Mouse (Mus musculus): ENCODE data around the gene Tomm40.

Gene Tomm40

GRCm38 (mm10) chr7:19685374-19685773, 29.9 kb downstream of the Tomm40 start:
- no peak for DNase-seq

GRCm38 (mm10) chr7:19683771-19684201, 31.5 kb downstream of the Tomm40 start:
- DNase-seq = no peak

GRCm38 (mm10) chr7:19682979-19683378, 32.3 kb downstream of the Tomm40 start:
- DNase-seq = no peak

DNA sequence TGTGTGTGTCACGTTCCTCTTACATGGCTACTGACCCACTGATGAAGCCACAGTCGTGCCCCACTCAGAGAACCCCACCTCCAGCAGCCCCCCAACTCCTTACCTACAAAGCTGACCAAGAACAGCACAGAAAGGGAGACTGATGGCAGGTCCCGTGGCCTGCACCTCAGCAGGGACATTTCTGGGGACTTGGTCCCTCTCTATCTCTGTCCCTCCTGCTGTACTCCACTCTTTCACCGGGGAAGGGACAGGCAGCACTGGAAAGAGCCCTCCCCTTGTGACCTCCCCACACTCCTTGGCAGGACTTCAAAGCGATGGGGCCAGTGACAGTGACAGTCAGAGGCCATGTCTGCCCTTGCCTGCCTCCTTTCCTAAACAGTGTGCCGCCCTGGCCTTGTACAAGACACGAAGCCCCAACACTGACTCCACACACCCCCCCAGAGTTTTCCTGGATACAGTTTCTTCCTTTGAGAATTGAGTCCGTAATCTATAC, 34.0 kb downstream of the Tomm40 start, which contains the start of the genes Gm44805 and Apoc4:
TSS of gene Gm44805 (minus strand) at position 222 of the 493 bp plus-strand sequence.
TSS of gene Apoc4 (minus strand) at position 278 of the 493 bp plus-strand sequence.
- no peak for DNase-seq

- DNase-seq = no peak
Observed at GRCm38 (mm10) chr7:19680702-19681101, 34.5 kb downstream of the Tomm40 start.

- DNase-seq = no peak
Observed at GRCm38 (mm10) chr7:19678901-19679300, 36.3 kb downstream of the Tomm40 start.

- no peak for DNase-seq
Observed at GRCm38 (mm10) chr7:19677872-19678271, 37.4 kb downstream of the Tomm40 start, which contains the start of gene Apoc2. Gene Apoc2 (minus strand): TSS chr7:19677941.

DNA sequence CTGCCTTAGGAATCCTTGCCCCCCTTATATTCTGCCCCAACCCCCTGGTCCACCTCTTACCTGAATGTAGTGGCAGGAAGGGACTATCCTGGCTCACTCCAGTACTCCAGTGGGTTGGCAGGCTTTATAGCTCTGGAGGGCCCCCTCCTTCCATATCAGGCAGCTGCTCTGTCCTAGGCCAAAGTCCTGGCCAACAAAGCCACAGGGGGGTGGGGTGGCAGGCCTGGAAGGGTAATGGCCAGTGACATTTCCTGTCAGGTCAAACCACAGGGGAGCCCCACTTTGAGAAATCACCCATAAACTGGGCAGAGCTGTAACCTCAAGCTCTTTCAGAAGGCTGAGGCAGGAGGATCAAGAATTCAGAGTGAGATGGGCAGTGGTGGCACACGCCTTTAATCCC, 38.6 kb downstream of the Tomm40 start:
- no peak for DNase-seq

- no peak for DNase-seq
Observed at GRCm38 (mm10) chr7:19675824-19676223, 39.4 kb downstream of the Tomm40 start.

GRCm38 (mm10) chr7:19673083-19673699, 42.0 kb downstream of the Tomm40 start:
- DNase-seq = peak in 1 of 2 experiments; percentile 8

- no peak for DNase-seq
Observed at GRCm38 (mm10) chr7:19671511-19671910, 43.7 kb downstream of the Tomm40 start.

DNA sequence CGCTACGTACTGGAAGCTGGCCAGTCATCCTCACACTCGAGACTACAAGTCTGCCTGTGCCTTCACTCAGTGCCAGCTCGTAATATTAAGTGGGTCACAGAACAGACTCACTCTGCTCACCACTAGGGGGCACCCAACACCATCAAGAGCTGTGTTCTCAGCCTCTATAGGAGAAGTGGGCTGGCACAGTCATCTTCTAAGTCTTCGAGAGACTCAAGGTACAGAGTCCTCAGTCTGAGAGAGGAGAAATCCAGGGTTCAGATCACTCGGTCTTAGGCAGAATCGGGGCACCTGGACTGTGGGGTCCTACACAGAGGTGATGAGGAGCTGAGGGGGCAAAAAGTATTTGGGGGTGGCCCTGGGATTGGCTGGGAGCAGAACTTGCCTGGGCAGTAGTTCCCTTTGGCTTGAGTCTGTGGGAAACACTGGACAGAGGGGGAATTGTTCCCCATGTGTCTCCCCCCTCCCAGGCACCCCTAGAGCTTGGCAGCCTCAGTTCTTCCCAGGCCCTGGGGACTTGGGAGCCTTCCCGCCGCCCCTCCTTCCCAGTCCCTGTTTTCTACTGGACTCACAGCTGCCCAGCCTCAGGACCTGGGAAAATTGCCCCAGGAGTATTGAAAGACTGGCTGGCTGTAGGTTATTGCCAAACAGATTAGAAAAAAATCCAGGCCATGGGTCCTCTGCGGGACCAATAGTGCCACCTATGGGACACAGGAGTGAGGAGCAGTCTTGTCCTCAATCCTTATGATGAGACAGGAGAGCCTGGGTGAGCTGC, 46.1 kb downstream of the Tomm40 start:
- DNase-seq = peak; percentile 89 to 96

DNA sequence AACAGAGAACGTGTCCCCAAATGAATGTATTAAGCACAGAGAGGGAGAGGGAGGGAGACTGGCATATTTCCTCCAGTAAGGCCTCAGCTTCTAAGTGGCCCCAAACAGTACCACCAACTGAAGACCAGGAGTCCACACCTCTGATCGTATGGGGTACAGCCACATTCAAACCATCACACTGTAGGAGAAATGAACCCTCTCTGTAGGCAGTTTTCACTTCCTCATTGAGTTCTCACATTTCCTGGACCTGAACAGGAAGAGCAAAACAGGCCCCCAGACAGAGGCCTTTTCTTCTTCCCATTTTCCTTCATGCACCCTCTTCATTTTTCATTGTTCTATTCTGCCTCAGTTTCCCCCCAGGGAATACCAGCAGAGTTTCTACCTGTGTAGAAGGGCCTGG, 47.8 kb downstream of the Tomm40 start:
- no peak for DNase-seq

GRCm38 (mm10) chr7:19666750-19667149, 48.5 kb downstream of the Tomm40 start:
- no peak for DNase-seq

- peak; percentile 98 to 99 for DNase-seq
Observed at GRCm38 (mm10) chr7:19664955-19665841, 50.0 kb downstream of the Tomm40 start, which contains the start of gene Clptm1. Gene Clptm1 (minus strand): TSS chr7:19665033.

GRCm38 (mm10) chr7:19664455-19664954, 50.7 kb downstream of the Tomm40 start:
- no peak for DNase-seq

DNA sequence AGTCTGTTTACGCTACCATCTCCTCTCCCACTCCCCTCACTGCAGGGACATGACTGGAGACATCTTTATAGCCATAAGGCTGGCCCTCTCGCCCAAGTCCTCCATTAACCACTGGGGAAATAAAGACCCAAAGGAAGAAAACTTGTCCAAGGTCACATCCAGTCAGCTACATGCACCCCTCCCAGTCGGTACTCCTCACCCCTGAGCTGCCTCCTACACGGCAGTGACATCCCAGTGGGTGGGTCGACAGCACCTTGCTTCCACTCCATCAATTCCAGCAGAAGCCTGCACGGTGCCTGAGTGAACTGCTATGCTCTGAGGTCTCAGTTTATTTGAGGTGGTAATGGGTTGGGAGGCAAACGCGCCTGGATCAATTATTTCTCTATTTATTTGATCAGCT, 51.3 kb downstream of the Tomm40 start:
- DNase-seq = peak in 1 of 2 experiments; percentile 21

DNA sequence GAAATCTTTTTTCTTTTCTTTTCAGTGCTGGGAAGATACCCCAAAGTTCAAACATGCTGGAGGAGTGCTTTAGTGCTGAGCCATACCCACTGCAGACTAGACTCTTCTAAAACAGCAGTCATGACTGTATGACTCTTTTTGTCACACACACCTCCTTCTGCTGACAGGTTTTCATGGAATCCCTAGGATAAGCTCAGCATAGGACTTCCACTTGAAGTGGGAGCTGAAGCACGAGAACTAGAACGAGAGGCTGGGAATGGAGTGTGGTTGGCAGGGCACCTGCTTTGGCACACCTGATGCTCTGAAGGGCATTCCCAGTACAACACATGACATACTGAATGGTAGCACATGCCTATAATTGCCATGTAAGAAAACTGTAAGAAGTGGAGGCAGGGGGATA, 62.6 kb downstream of the Tomm40 start:
- no peak for DNase-seq
